Mouse (Mus musculus): ENCODE data around the gene Kif5c. TPM values are rescaled to one million over a fixed set of nuclear protein-coding genes. Genes with fewer than 3 reads are reported as not detected.

Gene Kif5c
- polyA plus RNA-seq (2015; fragmentation: Nextera tagmentation; extraction: Ambion mirVana) = 145 and 151 TPM in 2 replicates

GRCm38 (mm10) chr2:49618829-49619718, at the start of gene Kif5c:
Gene Kif5c, plus strand, starts transcription at chr2:49619298.

GRCm38 (mm10) chr2:49787376-49788050, 168.4 kb downstream of the Kif5c start, which contains the start of gene Lypd6b:
Gene Lypd6b, plus strand, starts transcription at chr2:49787688.

Other genes with a start within 250 kb of the Kif5c start
- gene Epc2, start 167.8 kb upstream of the Kif5c start, polyA plus RNA-seq (2015; fragmentation: Nextera tagmentation; extraction: Ambion mirVana) = 6.9 and 7.8 TPM in 2 replicates
- 34.5 and 35.5 TPM in 2 replicates for gene Lypd6b, start 168.4 kb downstream of the Kif5c start, polyA plus RNA-seq (2015; fragmentation: Nextera tagmentation; extraction: Ambion mirVana)

Data from neural tube, postnatal 0 days (tissue).